Mouse (Mus musculus): ENCODE data around the gene Aldh4a1.

DNA sequence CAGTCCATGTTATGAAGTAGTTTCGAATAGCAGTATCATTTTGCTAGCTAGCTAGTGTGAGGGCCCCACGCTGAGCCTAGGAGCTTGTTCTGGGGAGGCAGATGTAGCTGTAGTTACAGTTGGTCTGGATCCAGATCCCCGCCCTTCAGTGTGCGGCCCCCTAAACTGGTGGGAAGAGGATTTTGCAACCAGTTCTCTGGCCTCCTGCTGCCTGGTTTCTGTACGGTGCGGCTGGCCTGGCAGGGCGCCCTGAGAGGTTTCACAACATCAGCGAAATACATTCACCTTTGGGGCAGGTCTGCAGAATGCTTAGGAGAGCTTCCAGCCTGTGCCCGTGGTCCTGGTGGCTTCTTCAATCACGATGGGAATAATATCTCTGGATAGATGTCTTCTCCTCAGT lies 2.0 kb downstream of the Aldh4a1 start:
- TF ChIP-seq ZNF384 (IDR thresholded peaks at IDR 0.05; ENCODE audit: low read depth, low read length) (no peak), CHD2 (IDR thresholded peaks at IDR 0.05; ENCODE audit: low read depth, low read length) (no peak), HCFC1 (IDR thresholded peaks at IDR 0.05; ENCODE audit: borderline replicate concordance, insufficient read depth, low read length) (no peak), ZC3H11A (IDR thresholded peaks at IDR 0.05; ENCODE audit: borderline replicate concordance, low read depth, low read length) (no peak), MAFK (IDR thresholded peaks at IDR 0.05; ENCODE audit: insufficient read depth, low read depth, low read length) (no peak)
